Mouse (Mus musculus): ENCODE data around the gene Abcg2. TPM values are rescaled to one million over a fixed set of nuclear protein-coding genes. Genes with fewer than 3 reads are reported as not detected.
A peak's percentile ranks its signal among the peaks of the same experiment; 100 is the strongest.

Gene Abcg2
- polyA plus RNA-seq, 1 experiment from 2014 or later, result 49.2 TPM

DNA sequence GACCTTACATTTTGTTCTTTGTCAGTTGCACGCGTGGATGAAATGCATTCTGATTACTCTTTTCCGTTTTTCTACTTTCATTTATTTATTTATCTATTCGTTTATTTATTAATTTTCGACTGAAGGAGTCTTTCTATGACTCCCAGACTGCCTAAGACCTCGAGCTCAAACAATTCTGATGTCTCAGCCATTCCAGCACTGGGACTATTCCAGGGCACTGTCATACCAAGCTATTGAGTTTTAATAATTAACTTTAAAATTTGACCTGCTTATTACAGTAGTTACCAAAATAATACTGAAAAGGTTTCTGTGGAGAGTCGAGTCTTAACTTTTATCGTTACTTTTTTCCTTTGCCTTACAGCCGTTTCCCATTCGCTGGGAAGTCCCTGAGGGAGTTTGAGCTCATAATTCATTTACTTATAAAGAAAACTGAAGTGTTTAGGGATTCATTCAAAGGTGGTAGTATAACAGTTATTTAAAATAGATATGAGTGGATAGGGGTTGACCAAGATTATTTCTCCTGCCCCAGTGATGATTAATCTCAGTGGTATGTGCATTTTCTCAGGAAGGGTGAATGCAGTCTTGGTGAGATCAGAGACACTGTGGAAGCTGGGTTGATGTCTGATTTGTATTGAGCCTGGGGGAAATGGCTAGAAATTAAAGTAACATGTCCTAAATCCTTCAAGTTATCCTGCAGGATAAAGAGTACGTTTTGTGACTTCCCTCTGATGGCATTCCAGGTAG lies 56.9 kb downstream of the Abcg2 start:
- no peak for ATAC-seq (ENCODE audit: insufficient number of reproducible peaks, low FRiP score, low TSS enrichment, low read depth)
- peak overlapping the region; percentile 67 for H3K4me2 ChIP-seq (ENCODE audit: low read depth, severe bottlenecking)
- no peak overlapping the region for H3K27ac ChIP-seq (replicated peaks; ENCODE audit: low read depth, low read length)
- 42% methylated on average over 11 of the region's 11 CpGs for WGBS
- no peak overlapping the region for H3K9ac ChIP-seq (ENCODE audit: low read length)
- H3K36me3 ChIP-seq (ENCODE audit: control insufficient read depth, insufficient read depth, low read length), result no peaks in the 10 kb centered on the region
- no peaks in the 10 kb centered on the region for H3K27me3 ChIP-seq (ENCODE audit: control insufficient read depth, insufficient read depth, low read length)
- no peak for DNase-seq (ENCODE audit: low spot score)
- H3K4me3 ChIP-seq (ENCODE audit: low read depth, low read length), result peak overlapping the region; percentile 59
- H3K4me1 ChIP-seq (ENCODE audit: control insufficient read depth, insufficient read depth, low read length), result no peaks in the 10 kb centered on the region
- no peaks in the 10 kb centered on the region for H3K9me3 ChIP-seq (ENCODE audit: control insufficient read depth, low read length)

DNA sequence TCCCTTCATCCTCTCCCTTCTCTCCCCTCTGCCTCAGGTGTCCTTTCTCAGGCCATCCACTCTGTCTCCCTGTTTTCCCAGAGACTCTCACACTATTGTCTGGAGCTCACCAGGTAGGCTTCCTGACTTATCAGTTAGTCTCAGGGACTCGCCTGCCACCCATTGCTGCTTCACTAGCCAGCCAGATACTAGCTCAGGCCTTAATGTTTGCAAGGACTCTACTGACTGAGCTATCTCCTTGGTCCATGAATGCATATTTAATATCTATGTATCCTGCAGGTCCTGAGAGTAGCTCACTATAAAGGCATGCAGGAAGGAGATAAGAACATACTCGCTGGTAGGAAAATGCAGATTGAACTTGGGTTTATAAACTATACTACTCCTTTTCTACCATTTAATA lies 57.9 kb downstream of the Abcg2 start:
- no peaks in the 10 kb centered on the region for H3K27me3 ChIP-seq (ENCODE audit: control insufficient read depth, insufficient read depth, low read length)
- no peak overlapping the region for H3K4me3 ChIP-seq (ENCODE audit: low read depth, low read length)
- no peak for ATAC-seq (ENCODE audit: insufficient number of reproducible peaks, low FRiP score, low TSS enrichment, low read depth)
- DNase-seq (ENCODE audit: low spot score), result no peak
- H3K4me2 ChIP-seq (ENCODE audit: low read depth, severe bottlenecking), result no peak overlapping the region
- WGBS, result 89% methylated on average over 2 of the region's 2 CpGs
- H3K36me3 ChIP-seq (ENCODE audit: control insufficient read depth, insufficient read depth, low read length), result no peaks in the 10 kb centered on the region
- no peak overlapping the region for H3K27ac ChIP-seq (replicated peaks; ENCODE audit: low read depth, low read length)
- H3K9ac ChIP-seq (ENCODE audit: low read length), result no peak overlapping the region
- H3K4me1 ChIP-seq (ENCODE audit: control insufficient read depth, insufficient read depth, low read length), result no peaks in the 10 kb centered on the region
- H3K9me3 ChIP-seq (ENCODE audit: control insufficient read depth, low read length), result no peaks in the 10 kb centered on the region

DNA sequence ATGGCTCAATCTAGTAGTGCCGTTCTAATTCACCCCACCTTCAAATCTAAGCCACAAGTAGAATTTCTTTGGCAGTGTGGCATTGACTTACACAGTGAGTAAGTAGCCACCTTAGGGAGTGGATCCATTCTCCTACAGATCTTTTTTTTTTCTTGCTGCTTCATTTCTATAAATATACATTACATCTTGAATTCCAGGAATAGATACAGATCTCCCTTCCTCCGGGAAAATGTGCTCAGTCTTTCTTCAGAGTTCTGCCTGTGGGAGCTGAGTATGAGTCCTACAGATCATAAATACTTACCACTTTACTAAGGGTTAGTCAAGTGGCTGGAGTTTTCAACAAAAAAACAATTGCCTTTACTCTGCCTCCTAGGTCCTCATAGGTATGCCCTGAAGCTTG lies 60.3 kb downstream of the Abcg2 start:
- 87% methylated on average over 2 of the region's 2 CpGs for WGBS
- ATAC-seq (ENCODE audit: insufficient number of reproducible peaks, low FRiP score, low TSS enrichment, low read depth), result no peak

DNA sequence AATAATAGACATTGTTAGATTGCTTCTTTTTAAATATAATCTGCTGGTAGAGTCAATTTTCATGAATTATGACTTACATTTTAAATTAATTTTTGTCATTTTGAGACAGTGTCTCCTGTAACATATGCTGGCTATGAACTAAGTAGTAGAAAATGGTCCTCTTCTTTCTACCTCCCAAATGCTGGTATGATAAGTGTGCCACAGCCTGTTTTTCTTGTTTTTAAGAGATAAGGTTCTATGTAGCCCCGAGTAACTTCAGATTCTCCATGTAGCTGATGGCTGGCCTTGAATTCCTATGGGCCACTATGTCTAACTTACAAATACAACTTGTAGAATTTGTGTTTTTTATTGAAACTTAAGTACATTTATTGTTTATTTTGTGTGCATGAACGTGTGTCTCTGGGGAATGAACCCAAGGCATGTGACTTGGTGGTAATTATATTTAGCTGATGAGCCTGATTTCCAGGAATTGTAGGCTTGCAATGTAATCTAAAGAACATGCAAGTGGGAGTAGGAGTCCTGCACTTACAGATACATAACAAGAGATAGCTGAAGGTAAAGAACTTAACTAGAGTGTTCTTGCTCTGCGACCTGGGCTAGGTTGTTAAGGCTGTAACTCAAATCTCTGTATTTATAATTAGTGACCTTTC lies 63.9 kb downstream of the Abcg2 start:
- WGBS, result 82% methylated on average over 3 of the region's 3 CpGs
- Histone ChIP-seq H3K4me1 (ENCODE audit: control insufficient read depth, insufficient read depth, low read length) (no peaks in the 10 kb centered on the region), H3K36me3 (ENCODE audit: control insufficient read depth, insufficient read depth, low read length) (no peaks in the 10 kb centered on the region), H3K27ac (replicated peaks; ENCODE audit: low read depth, low read length) (no peak overlapping the region), H3K4me3 (ENCODE audit: low read depth, low read length) (no peak overlapping the region), H3K27me3 (ENCODE audit: control insufficient read depth, insufficient read depth, low read length) (no peaks in the 10 kb centered on the region), H3K9ac (ENCODE audit: low read length) (no peak overlapping the region), H3K4me2 (ENCODE audit: low read depth, severe bottlenecking) (no peak overlapping the region), H3K9me3 (ENCODE audit: control insufficient read depth, low read length) (no peaks in the 10 kb centered on the region)
- ATAC-seq (ENCODE audit: insufficient number of reproducible peaks, low FRiP score, low TSS enrichment, low read depth) (no peak), DNase-seq (ENCODE audit: low spot score) (no peak)

More for the DNA sequence above, 60.3 kb downstream of the Abcg2 start:
- Histone ChIP-seq H3K4me3 (ENCODE audit: low read depth, low read length) (no peak overlapping the region), H3K4me1 (ENCODE audit: control insufficient read depth, insufficient read depth, low read length) (no peaks in the 10 kb centered on the region), H3K27me3 (ENCODE audit: control insufficient read depth, insufficient read depth, low read length) (no peaks in the 10 kb centered on the region), H3K9me3 (ENCODE audit: control insufficient read depth, low read length) (no peaks in the 10 kb centered on the region), H3K4me2 (ENCODE audit: low read depth, severe bottlenecking) (no peak overlapping the region), H3K27ac (replicated peaks; ENCODE audit: low read depth, low read length) (no peak overlapping the region), H3K9ac (ENCODE audit: low read length) (no peak overlapping the region), H3K36me3 (ENCODE audit: control insufficient read depth, insufficient read depth, low read length) (no peaks in the 10 kb centered on the region)
- DNase-seq (ENCODE audit: low spot score), result no peak

DNA sequence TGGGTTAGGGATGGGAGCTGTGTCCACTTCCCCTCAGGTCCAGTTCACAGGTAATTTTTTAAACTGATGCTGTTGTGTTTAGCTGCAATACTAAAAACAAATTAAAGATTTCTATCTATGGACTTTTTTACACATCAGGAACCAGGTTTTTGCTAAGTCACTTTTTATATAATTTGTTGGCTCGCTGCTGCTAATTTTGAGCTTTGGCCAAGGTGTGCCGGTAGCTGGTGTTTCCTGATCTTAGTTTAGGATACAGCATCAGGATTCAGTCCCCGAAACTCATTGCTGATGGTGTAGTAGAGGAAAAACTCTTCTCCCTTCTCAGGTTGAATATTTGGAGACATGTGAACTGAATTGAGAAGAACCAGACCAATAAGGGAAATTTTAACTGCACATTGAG lies 65.8 kb downstream of the Abcg2 start:
- H3K27me3 ChIP-seq (ENCODE audit: control insufficient read depth, insufficient read depth, low read length), result no peaks in the 10 kb centered on the region
- DNase-seq (ENCODE audit: low spot score) (no peak), ATAC-seq (ENCODE audit: insufficient number of reproducible peaks, low FRiP score, low TSS enrichment, low read depth) (no peak)
- H3K9ac ChIP-seq (ENCODE audit: low read length), result no peak overlapping the region
- no peaks in the 10 kb centered on the region for H3K36me3 ChIP-seq (ENCODE audit: control insufficient read depth, insufficient read depth, low read length)
- no peak overlapping the region for H3K4me3 ChIP-seq (ENCODE audit: low read depth, low read length)
- no peak overlapping the region for H3K4me2 ChIP-seq (ENCODE audit: low read depth, severe bottlenecking)
- H3K9me3 ChIP-seq (ENCODE audit: control insufficient read depth, low read length), result no peaks in the 10 kb centered on the region
- 87% methylated on average over 3 of the region's 3 CpGs for WGBS
- H3K4me1 ChIP-seq (ENCODE audit: control insufficient read depth, insufficient read depth, low read length), result no peaks in the 10 kb centered on the region
- H3K27ac ChIP-seq (replicated peaks; ENCODE audit: low read depth, low read length), result no peak overlapping the region

DNA sequence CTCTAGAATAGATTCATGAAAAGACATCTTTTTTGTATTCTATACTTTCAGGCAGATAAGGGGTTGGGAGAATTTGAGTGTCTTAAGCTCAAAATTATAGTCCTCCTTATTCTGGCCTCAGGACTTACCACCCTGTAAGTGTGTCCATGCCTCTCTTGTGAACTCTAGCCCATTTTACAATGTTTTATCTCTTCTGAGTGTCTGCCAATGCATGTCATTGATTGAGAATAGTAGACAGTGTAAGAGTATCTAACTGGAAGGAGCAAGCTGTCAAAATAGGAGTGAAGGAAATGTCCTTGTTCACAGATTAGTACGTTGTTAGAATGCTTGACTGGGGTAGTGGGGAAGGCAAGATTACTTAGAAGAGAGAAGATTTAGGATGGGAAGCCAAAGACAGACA lies 66.7 kb downstream of the Abcg2 start:
- Histone ChIP-seq H3K4me1 (ENCODE audit: control insufficient read depth, insufficient read depth, low read length) (no peaks in the 10 kb centered on the region), H3K4me3 (ENCODE audit: low read depth, low read length) (no peak overlapping the region), H3K9ac (ENCODE audit: low read length) (no peak overlapping the region), H3K9me3 (ENCODE audit: control insufficient read depth, low read length) (no peaks in the 10 kb centered on the region), H3K27ac (replicated peaks; ENCODE audit: low read depth, low read length) (no peak overlapping the region), H3K36me3 (ENCODE audit: control insufficient read depth, insufficient read depth, low read length) (no peaks in the 10 kb centered on the region), H3K27me3 (ENCODE audit: control insufficient read depth, insufficient read depth, low read length) (no peaks in the 10 kb centered on the region), H3K4me2 (ENCODE audit: low read depth, severe bottlenecking) (no peak overlapping the region)
- DNase-seq (ENCODE audit: low spot score) (no peak), ATAC-seq (ENCODE audit: insufficient number of reproducible peaks, low FRiP score, low TSS enrichment, low read depth) (no peak)
- 80% methylated on average over 1 of the region's 1 CpGs for WGBS

DNA sequence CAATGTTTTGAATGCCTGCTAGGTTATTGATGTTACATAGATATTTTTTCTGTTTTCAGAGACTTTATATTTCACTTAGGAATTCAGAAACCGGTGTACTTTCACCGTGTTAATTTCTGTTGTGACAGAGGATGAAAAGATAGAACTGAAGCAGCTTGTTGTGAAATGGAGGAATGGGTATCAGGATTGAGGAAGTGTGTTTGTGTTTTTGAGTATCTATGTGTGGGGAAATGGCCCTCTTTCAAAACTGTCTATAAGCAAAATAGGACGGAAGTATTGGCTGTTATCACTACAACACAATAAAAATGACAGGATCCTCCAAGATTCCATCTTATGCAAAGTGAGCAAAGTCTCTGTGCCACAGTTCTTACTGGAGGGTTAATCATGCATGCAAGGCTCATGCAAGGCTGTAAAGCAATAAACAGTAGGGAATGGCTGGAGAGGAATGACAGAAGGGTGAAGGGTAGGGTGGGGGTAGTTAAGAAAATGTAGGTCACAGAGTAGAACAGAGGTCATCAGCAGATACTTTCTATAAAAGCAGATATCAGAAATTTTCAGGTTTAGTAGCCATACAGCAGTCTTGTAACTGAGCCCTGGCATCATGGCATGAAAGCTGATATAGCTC lies 76.7 kb downstream of the Abcg2 start:
- WGBS, result 76% methylated on average over 3 of the region's 3 CpGs
- Histone ChIP-seq H3K27ac (replicated peaks; ENCODE audit: low read depth, low read length) (no peak overlapping the region), H3K9ac (ENCODE audit: low read length) (no peak overlapping the region), H3K9me3 (ENCODE audit: control insufficient read depth, low read length) (no peaks in the 10 kb centered on the region), H3K27me3 (ENCODE audit: control insufficient read depth, insufficient read depth, low read length) (no peaks in the 10 kb centered on the region), H3K4me2 (ENCODE audit: low read depth, severe bottlenecking) (no peak overlapping the region), H3K36me3 (ENCODE audit: control insufficient read depth, insufficient read depth, low read length) (no peaks in the 10 kb centered on the region), H3K4me1 (ENCODE audit: control insufficient read depth, insufficient read depth, low read length) (no peaks in the 10 kb centered on the region), H3K4me3 (ENCODE audit: low read depth, low read length) (no peak overlapping the region)
- ATAC-seq (ENCODE audit: insufficient number of reproducible peaks, low FRiP score, low TSS enrichment, low read depth), result no peak
- no peak for DNase-seq (ENCODE audit: low spot score)

DNA sequence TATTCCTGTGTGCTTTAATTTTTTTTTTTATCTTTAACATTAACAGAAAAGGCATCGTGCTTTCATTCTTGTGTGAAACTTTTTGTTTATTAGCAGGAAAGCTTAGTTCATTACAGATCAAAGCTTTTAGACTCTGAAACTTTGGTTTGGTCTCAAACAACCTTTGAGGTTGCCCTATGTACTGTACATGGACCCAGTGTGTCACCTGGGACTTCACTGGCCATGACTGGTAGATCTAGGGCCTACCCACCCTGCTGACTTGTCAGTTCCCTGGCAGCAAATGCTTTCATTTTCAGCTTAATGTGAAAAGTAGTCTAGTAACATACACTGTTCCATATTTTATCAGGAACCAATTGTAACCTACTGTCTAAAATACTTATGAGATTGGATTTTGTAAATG lies 93.5 kb downstream of the Abcg2 start:
- no peak for ATAC-seq (ENCODE audit: insufficient number of reproducible peaks, low FRiP score, low TSS enrichment, low read depth)
- Histone ChIP-seq H3K9ac (ENCODE audit: low read length) (no peak overlapping the region), H3K4me3 (ENCODE audit: low read depth, low read length) (no peak overlapping the region), H3K4me1 (ENCODE audit: control insufficient read depth, insufficient read depth, low read length) (no peaks in the 10 kb centered on the region), H3K4me2 (ENCODE audit: low read depth, severe bottlenecking) (no peak overlapping the region), H3K9me3 (ENCODE audit: control insufficient read depth, low read length) (no peaks in the 10 kb centered on the region), H3K27ac (replicated peaks; ENCODE audit: low read depth, low read length) (no peak overlapping the region), H3K27me3 (ENCODE audit: control insufficient read depth, insufficient read depth, low read length) (no peaks in the 10 kb centered on the region), H3K36me3 (ENCODE audit: control insufficient read depth, insufficient read depth, low read length) (no peaks in the 10 kb centered on the region)
- DNase-seq (ENCODE audit: low spot score), result no peak
- WGBS, result 86% methylated on average over 1 of the region's 1 CpGs

Data from limb, embryonic 11.5 days (tissue).